Mouse (Mus musculus) ovary, postnatal 36 days (tissue): ENCODE data around the gene Lrp6.

Experiments used
- DNase-seq: peaks from one replicate; pipeline ENCODE4 v3.0.0; 2022; ENCODE audit warnings: low spot score, mixed read lengths

The Lrp6 gene

DNA sequence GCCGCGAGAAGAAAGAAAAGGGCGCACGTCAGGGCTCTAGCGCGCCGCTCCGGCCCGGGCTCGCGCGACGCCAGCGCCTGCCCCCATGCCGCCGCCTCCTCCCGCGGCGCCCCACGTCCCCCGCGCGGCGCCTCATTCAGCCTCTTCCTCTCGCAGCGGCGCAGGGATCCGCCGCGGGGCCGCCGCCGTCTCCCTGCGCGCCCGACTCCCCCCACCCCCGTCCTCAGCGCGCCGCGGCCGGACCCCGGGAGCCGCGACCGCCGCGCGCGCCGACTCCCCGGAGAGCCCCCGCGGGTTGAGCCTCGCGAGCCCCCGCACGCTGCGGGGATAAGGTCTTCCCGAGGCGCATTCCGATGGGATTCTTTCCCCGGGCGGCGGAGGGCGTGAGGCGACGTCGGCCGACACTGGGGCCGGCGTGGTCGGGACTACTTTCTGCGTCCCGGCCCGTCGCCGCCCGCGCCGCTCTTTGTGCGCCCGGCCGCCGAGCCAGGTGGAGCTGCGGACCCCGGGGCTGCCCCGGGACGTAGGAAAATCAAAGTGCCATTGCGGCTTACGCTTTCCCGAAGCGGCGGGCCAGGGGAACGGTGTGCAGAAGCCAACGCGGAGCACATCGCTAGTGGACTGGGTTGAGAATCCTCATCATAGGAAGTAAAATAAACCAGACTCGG is at the start of gene Lrp6:
Gene Lrp6, minus strand, starts transcription at position 148 of the 668 bp plus-strand sequence.
- peak; percentile 87 for DNase-seq

DNA sequence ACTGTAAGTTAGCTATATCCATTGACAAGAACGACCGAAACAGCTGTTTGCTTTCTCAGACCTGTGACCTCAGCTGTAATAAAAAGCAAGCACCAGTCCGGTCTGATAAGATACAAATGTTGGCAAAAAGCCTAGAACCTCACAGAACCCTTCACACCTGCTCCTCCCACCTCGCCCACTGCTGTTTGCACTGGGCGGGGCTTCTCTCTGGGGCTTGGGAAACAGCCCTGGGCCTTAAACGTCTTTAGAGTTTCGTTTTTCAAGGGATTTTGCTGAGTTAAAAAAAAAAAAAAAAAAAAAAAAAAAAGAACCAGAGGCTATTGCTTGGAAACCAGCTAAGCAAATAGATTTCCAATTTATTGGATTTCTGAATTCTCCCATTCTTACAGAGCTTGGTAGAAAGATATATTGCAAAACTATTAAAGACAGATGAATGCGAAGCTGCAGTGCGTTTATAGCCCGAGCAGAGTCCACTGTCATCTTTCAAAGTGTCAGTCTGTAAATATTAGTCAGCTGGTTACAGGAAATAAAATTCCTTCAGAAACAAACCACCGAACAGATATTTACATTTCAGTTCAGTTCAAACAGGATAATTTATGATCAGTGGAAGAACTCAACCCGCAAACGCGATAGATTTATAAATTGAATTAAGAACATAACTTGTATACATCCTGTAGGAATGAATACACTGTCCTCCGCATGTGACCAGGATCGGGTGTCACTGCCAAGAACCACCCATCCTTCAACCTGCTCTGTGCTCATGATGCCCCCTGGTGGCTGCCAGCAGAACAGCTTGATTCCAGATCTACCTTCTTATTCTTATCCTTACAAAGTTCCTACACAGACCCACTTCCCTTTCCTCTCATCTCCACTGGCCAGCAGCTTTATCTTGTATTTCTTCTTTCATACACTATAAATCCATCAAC is 48.2 kb upstream of the Lrp6 start:
- DNase-seq = peak; percentile 83

DNA sequence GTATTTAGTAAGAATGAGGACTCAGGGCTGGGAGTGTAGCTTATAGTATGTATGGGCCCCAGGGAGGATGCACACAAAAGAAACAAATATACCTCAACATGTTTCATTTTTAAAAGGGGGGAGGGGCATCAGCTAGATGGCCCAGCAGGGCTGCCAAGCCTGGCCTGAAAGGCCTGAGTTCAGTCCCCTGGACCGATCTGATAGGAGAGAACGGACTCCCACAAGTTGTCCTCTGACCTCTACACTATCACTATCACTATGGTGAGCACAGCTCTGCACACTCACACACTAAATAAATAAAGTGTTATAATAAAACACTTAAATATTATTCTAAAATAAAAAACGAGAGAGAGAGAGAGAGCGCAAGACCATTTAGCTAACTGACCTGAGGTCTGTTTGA is 47.6 kb upstream of the Lrp6 start:
- DNase-seq = no peak

DNA sequence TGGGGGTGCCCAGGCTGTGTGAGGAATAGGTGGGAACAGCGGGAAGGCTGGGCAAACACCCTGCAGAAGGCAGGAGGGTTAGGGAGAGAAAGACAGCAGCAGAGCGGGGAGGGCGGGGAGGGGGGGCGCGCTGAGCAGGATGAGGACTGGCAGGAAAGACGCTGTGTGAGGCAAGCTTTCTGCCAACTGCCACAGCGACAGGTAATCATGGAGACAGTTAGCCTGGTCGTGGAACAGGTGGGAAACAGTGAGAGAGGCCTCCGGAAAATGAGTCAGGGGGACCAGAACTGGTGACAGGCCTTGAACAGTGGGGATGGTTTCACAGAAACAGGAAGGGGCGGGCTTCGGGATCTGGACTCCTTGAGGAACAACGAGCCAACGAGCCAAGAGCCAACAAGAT is 45.1 kb upstream of the Lrp6 start:
- no peak for DNase-seq

DNA sequence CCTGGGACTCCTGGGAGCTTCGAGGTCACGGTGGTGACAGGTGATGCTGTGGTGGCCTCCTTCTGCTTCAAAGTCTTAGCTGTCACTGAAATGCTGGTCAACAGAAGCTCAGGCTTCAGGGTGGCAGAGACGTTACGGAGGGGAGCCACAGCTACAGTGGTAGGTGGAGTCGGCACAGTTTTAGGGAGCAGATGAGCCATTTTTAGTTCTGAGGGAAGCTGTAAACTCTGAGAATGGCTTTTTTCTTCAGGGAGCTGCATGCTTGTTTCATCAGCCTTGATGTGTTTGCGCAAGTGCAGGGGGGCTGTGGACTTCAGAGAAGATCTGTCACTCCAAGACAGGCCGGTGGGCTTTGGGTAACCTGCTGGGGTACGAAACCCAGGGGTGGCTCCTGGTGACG is 43.6 kb upstream of the Lrp6 start:
- DNase-seq = no peak

DNA sequence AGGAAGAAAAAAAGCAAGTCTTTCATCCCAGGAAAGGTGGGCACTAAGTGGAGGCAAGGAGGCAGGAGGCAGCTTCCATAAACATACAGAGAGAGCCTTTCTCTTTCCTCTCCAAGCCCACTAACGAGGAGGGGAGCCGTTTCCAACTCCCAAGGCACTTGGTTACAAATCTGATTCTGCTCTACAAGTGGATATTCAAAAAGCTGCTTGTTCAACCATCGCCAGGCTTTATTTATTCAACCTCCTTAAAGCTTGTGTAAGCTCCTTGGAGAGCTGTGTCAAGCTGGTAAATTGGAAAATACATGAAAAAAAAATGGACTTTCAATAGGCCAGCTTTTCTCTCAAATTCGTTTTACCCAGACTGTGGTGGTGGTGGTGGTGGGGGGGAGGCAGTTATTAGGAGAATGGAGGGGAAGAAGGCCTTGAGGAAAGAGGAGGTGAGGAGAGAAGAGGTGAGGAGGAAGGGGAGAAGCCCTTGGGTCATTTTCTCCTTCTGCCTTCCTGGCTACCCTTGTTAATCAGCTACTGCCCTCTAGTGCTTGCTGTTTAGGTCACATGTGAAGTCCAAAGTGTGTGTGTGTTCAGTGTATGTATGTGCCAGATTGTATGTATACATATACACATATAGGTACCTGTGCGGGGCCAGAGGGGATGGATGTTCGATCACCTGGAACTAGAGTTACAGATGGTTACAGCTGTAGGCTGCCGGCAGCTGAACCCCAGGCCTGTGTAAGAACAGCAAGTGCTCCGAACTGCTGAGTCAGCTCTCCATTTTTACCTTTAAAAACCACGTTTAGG is 40.4 kb upstream of the Lrp6 start:
- no peak for DNase-seq

DNA sequence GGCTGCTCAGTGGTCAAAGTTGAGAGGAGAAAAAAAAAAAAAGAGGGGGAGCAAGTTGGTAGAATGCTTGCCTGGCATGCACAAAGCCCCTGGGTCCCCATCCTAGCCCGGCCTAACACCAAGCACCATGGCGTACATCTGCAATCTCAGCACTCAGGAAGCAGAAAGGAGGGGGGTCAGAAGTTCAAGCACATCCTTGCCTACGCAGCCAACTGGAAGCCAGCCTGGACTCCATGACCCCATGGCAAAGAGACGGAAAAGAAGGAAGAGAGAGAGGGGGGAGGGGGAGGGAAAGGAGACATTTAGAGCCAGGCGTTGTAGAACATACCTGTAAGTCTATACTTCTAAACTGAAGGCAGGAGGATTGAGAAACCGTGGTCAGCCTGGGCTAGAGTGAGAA is 39.8 kb upstream of the Lrp6 start:
- no peak for DNase-seq

DNA sequence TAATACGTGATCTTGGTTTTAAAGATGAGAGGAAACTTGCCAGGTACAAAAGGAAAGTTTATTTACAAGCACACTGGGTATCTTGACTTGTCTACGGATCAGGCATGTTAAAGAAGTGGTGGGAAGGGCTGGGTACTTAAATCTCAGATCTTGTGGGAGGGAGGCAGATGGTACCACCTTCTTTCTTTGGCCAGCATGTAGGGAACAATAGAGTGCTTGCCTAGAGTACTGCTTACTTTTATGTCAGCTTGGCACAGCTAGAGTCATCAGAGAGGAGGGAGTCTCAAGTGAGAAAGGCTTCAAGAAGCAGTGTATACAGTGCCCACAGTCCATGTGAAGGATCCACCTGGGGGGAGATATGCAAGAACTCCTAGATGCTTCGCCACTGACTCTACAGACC is 38.4 kb upstream of the Lrp6 start:
- DNase-seq = no peak

DNA sequence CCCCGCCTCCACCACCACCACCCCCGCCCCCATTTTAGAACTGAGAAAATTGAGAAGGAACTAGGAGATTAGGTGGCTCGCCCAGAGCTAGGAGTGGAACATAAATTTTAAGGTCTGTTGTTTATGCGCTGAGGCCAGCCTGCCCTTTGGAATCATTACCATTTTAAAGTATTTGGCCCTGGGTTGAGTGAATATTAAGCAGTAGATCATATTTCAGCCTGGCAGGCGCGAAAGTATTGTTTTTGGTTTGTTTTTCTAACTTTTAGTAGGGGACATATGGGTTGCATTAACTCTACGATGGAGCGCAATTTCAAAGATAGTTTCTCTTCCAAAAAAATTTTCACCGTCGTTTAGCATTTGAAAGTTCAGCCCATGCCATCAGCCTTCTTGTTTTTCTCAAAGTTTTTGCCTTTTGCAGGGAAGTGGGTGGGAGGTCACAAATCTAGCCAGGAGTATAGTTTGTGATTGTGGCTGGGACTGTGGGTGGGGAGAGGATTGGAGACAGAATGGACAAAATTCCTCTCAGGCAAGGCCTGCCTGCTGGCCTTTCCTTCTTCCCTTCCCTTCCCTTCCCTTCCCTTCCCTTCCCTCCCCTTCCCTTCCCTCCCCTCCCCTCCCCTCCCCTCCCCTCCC is 35.7 kb upstream of the Lrp6 start:
- DNase-seq = no peak

DNA sequence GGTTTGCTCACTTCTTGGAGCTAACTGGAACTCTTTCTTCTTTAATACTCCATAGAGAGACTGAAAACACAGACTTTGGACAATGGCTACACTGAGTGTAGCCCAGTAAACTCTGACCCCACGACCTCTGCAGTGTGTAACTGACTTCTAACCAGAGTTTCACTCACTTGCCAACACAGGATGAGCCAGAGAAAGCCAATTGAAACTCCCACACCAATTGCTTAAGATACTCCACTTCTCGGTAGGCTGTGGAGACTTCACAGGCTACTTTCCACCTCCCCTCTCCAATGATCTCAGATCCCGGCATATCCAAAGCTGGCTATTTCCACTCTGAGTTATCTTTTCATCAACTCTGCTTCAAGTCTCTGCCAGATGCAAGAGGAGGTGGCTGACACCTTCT is 35.0 kb upstream of the Lrp6 start:
- DNase-seq = no peak

DNA sequence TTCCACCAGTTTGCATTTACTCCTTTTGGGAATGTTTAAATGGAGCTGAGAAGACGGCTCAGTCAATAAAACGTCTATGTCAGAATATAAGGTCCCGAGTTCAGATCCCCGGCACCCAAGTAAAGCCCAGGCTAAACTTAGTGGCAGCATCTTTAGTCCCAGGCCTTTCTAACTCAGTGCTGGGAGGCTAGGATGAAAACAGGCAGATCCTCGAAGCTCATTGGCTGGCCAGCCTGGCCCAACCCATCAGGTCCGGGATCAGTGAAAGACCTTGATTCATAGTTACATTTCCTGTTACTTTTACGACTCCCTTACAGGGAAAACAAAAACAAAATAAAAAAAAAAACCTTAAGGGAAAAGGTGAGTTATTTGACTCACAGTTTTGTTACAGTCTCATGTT is 34.4 kb upstream of the Lrp6 start:
- DNase-seq = no peak

DNA sequence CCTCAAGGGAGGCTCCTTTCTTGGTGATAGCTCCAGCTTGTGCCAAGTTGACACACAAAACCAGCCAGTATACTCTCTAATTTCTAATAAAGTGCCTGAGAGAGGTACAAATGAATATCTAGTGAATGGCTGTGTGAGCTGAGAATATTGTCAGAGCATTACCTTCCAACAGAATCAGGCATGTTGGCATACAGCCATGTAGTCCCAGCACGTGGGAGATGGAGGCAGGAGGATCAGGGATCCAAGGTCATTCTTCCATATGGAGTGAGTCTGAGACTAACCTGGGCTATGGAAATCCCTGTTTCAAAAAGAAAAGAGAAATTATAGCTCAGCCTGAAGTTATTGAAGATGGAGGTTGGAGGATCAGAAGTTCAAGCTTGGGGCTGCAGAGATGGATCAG is 32.5 kb upstream of the Lrp6 start:
- DNase-seq = no peak

DNA sequence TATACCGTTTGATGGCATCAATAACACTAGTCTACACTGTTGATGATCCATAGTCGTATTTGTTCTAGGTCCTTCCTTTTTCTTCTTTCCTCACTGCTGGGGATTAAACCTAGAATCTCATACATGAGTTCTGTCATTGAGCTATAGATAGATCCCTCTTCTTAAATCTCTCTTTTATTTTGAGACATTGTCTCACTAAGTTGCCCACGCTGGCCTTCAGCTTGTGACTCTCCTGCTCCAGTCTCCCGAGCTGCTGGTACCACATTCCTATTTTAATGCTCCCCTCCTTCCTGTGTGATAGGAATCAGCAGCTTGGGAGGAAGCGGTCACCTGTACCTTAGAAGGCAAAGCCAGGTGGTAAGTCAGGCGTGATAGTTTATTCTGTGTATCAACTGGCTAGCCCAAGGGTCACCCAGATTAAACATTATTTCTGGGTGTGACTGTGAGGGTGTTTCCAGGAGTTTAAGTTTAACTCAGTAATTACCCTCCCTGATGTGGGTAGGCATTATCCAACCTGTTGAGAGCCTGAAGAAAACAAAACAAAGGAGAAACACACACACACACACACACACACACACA is 31.0 kb upstream of the Lrp6 start:
- no peak for DNase-seq

DNA sequence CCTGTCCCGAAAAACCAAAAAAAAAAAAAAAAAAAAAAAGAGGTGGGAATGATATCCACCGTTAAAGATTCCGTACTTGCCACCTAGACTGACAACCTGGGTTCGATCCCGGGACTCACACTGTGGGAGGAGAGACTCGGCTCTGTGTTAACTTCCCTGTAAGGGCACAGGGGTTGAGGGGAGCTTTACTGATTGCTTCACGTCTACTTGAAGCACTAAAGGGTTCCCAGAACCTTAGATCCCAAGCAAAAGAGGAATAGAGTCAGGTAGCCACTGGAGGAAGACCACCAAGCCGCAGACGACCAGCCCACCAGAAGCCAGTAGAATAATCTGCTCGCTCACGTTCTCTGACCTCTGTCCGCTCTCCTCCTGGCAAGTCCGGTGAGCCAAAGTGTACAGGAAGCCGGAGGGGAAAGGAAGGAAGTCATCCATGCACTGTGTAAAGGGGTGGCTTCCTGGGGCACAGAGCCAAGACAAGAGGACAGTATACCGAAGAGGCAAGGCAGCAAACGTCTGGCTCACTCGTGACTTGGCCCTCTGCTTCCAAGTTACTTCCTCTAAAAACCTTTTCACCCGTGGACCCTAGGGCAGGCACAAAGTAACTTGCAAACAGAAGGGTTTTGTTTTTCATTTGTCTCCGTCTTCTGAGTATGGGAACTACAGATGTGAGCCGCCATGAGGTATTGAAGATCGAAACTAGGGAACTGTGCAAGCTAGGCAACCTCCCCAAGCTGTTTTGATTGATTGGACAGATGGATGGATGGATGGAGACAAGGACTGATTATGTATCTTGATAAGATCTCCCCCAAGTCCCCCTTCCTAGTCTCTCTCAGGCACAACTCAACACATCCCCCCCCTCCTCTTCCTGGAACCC is 28.0 kb upstream of the Lrp6 start:
- no peak for DNase-seq

DNA sequence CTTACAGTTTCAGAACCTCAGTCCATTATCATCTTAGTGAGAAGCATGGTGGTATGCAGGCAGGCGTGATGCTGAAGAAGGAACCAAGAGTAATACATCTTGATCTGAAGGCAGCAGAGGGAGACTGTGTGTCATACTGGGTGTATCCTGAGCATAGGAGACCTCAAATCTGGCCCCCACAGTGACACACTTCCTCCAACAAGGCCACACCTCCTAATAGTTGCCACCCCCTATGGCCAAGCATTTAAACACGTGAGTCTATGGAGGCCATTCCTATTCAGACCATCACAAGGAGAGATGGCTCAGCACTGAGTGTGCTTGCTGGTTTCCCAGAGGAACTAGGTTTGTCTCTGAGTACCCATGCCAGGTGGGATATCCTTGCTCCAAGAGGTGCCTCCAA is 24.8 kb upstream of the Lrp6 start:
- no peak for DNase-seq

DNA sequence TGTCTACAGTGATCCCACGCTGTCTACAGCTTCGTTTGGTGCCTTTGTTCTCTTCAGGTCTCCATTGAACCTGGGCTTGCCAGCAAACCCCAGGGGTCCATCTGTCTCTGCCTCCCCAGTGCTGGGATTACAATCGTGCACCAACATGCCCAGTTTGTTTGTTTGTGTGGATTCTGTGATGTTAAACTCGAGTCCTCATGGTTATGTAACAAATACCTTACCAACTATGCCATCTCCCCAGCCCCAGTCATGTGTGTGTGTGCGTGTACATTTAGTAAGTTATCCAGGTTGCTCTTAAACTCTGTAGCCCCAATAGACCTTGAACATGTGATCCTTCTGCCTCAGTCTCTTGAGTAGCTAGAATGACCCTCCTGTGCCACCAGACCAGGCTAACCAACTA is 19.5 kb upstream of the Lrp6 start:
- DNase-seq = no peak

DNA sequence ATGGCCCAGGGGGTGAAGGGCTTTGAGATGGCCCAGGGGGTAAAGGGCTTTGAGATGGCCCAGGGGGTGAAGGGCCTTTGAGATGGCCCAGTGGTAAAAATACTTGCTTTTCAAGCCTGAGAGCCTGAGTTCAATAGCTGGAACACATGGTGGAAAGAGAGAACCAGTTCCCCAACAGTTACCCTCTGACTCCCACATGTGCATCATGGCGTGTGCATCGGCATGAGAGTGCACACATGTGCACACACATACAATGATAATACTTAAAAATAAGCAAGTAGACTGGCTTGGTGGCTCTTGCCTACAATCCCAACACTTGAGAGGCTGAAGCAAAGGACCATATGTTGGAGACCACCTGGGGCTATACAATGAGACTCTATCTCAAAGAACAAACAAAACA is 17.9 kb upstream of the Lrp6 start:
- DNase-seq = no peak

DNA sequence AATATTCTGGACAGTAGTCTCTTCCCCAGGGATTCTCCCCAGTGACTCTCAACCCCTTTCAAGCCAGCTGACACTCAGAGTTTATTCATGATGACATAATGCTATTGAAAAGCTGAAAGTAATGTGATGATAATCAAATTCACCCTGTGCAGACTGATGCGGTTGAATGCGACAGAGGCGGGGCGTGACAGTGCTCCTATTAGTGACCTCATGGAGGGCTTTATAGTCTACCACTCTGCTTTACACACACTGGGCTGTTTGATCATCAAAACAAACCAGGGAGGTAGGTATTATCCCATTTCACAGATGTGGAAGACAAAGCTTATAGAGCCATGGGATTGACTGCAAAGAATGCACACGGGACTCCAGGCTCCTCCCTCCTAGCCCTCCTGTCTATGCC is 15.3 kb upstream of the Lrp6 start:
- no peak for DNase-seq

DNA sequence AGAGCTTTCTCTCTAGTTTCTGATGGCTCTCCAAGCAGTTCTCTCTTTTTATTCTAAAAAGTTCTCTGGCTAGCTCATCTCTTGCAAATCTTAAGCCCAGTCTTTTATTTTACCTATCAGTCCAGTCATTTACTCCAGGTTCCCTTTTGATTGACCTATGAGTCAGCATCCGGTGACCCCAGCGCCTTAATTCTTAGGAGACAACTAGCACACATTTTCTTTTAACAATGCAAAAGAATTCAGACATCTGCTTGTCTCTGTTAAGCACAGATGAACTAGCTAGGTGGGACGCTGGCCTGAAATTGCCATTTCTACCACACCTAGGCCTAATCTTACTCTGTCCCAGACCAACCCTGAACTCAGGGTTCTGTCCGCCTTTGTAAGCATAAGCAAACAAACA is 12.7 kb upstream of the Lrp6 start:
- DNase-seq = no peak

DNA sequence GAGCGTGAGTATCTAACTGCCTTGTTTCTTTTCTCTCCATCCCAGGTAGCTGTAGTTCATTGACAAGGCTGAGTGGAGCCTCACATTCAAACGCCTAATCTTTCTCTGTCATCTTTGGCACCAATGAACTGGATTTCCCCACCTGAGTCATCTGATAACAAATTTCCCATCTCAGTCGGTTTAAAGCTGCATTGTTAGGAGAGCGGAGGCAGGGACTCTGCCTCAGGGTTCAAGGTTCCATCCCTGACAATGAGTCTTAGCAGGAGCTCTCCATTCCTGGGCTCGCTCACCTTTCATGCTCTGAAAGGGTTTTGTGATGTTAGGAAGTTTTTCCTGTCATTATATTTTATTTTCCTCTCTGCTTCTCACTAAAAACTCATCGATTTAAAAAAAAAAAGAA is 11.3 kb upstream of the Lrp6 start:
- DNase-seq = no peak

DNA sequence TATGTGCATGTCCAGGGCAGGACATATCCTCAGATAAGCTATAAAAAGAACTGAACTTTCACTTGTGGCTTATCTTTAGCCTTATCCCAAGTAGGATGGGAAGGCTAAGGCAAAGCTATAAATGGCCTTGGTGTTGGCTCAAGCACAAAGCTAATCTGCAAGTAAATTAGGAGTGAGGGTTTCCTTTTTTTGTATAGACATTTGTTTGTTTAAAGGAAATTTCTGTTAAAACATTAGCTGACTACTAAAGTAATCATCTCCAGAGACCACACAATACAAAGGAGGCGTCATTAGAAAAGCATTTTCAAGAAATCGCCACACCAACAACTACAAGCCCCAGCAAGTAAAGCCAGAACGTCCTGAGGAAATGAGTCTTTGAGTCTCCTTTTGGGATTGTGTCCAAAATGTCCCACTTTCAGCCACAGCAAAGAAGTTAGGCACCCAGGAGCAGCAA is 8.6 kb upstream of the Lrp6 start:
- DNase-seq = no peak
